Mouse (Mus musculus) heart, embryonic 12.5 days (tissue): Measurements from ENCODE around the gene Polr2e. TPM values are rescaled to one million over a fixed set of nuclear protein-coding genes. Genes with fewer than 3 reads are reported as not detected.

ENCODE experiments used
- ATAC-seq: fragments of 200-750 bp; cut with Nextera tagmentation; 2 replicates; pipeline ENCODE4 v1.8.0; 2017; ENCODE audit warnings: moderate TSS enrichment, moderate library complexity; ENCODE audit not compliant: insufficient number of reproducible peaks, low FRiP score
- H3K27ac ChIP-seq: fragments of 300-500 bp; sonication (generic); 2 replicates; pipeline ENCODE4 v1.5.1; 2016; ENCODE audit warnings: mild to moderate bottlenecking, moderate library complexity; ENCODE audit not compliant: poor library complexity, severe bottlenecking
- H3K27me3 ChIP-seq: fragments of 300-500 bp; sonication (generic); replicated peaks from 2 replicates; pipeline ENCODE4 v1.6.1; 2016; ENCODE audit warnings: mild to moderate bottlenecking, moderate library complexity
- H3K36me3 ChIP-seq: fragments of 300-500 bp; sonication (generic); 2 replicates; pipeline ENCODE4 v1.6.1; 2016; ENCODE audit warnings: mild to moderate bottlenecking, moderate library complexity
- H3K4me1 ChIP-seq: fragments of 300-500 bp; sonication (generic); replicated peaks from 2 replicates; pipeline ENCODE4 v1.6.1; 2016; ENCODE audit warnings: mild to moderate bottlenecking
- H3K4me2 ChIP-seq: fragments of 300-500 bp; sonication (generic); 2 replicates; pipeline ENCODE4 v1.6.1; 2016; ENCODE audit warnings: mild to moderate bottlenecking, moderate library complexity
- H3K4me3 ChIP-seq: fragments of 300-500 bp; sonication (generic); 2 replicates; pipeline ENCODE4 v1.5.1; 2016; ENCODE audit warnings: mild to moderate bottlenecking
- H3K9ac ChIP-seq: fragments of 300-500 bp; sonication (generic); 2 replicates; pipeline ENCODE4 v1.6.1; 2016; ENCODE audit warnings: mild to moderate bottlenecking, moderate library complexity
- H3K9me3 ChIP-seq: fragments of 300-500 bp; sonication (generic); replicated peaks from 2 replicates; pipeline ENCODE4 v1.6.1; 2016; ENCODE audit warnings: mild to moderate bottlenecking, moderate library complexity
- WGBS: fragments of 180-500 bp; shearing (Covaris S2); methylation state at CpG from one replicate; pipeline ENCODE4 v1.1.7; 2016; 5-methylcytosine and 5-hydroxymethylcytosine counted together
- polyA plus RNA-seq: library from polyadenylated mRNA; unstranded; fragments of >200 nt; fragmentation: Nextera tagmentation; extraction: Ambion mirVana; gene quantifications from 2 replicates; pipeline ENCODE4 v1.2.1, GENCODE M21; 2016

The Polr2e gene
- polyA plus RNA-seq, 1 experiment from 2014 or later = 132 TPM

DNA sequence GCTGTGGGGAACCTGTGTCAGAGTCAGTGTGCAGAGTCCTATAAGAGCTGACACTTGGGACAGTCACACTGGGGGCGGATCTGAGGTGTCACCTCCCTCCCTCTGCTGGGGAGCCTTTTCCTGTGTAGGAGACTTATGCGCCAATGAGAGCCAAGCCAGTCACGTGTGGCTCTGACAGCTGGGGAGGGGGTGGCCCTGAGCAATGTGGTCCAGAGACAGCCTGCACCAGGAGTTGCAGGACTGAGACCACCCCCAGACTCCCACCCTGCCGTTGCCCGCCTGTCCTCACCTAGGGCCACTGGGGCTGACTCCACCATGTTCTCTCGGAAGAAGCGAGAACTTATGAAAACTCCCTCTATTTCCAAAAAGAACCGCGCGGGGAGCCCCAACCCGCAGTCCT, 23.1 kb downstream of the Polr2e start, which contains the start of gene Arhgap45:
Gene Arhgap45 (plus strand): TSS at position 143 of the 400 bp plus-strand sequence.
- Histone ChIP-seq H3K4me1 (peaks cover 29% of the 10 kb centered on the region), H3K27me3 (peaks cover 50% of the 10 kb centered on the region), H3K27ac (no peak within 1 kb of the TSS), H3K4me3 (no peak within 1 kb of the TSS), H3K36me3 (peaks cover 9% of the 10 kb centered on the region; the same call in 1 of the 2 replicates), H3K4me2 (peak within 1 kb of the TSS; percentile 25; the same call in 1 of the 2 replicates), H3K9me3 (0 out of 2 replicates have a peak, but pooled peaks cover 3% of the 10 kb centered on the region), H3K9ac (no peak within 1 kb of the TSS; the same call in 1 of the 2 replicates)
- no peak for ATAC-seq
- 56% methylated on average over 11 of the region's 11 CpGs for WGBS

DNA sequence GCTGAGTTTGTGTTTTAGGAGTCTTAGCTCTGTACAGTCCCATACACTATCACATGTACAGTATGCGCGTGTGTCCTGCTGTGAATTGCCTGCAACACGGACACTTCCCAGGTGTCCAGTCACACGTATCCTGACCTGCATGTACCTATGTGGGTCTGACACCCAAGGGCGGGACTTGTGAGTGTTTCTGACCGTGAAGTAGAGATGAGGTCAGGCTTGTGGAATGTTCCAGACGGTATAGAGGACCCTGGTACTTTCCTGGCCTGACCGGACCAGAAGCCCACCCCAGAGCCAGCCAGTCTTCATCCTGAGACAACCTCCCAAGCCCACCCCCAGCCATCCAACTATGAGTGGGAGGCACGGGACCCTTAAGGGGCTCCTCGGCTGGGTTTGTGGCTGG, 24.0 kb downstream of the Polr2e start:
- Histone ChIP-seq H3K27ac (no peak overlapping the region), H3K4me1 (peaks cover 28% of the 10 kb centered on the region), H3K36me3 (peaks cover 18% of the 10 kb centered on the region), H3K9ac (no peak overlapping the region; the same call in 1 of the 2 replicates), H3K4me2 (no peak overlapping the region), H3K9me3 (peaks cover 11% of the 10 kb centered on the region), H3K4me3 (no peak overlapping the region), H3K27me3 (peaks cover 50% of the 10 kb centered on the region)
- no peak for ATAC-seq
- WGBS = 67% methylated on average over 10 of the region's 10 CpGs

DNA sequence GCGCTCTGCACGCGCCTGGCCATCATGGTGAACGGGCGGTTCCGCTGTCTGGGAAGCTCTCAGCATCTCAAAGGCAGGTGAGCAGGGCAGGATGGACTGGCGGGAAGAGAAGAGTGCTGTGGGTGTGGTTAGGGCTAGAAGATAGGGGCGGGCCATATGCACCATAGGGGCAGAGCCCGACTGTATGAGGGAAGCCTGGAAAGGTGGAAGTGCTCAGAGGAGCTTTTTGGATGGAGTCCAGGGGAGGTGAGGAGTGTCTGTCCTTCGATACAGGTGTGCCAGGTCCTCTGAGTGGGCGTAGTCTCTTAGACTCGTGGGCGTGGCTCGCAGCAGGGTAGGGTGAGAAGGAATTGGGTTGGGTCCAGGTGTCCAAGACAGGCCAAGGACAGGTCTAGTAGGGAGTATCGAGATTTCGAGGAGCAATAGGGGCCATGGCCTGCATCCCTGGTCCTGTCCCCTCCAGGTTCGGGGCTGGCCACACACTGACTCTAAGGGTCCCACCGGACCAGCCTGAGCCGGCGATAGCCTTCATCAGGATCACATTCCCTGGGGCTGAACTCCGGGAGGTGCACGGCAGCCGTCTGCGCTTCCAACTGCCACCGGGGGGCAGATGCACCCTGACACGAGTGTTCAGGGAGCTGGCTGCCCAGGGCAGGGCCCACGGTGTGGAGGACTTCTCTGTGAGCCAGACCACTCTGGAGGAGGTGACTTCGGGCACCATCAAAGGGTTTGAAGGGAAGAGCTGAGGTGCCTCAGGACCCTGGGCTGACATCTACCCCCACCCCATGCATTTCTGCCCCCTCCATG, 24.9 kb downstream of the Polr2e start:
- 29% methylated on average over 28 of the region's 28 CpGs for WGBS
- H3K4me1 ChIP-seq = peaks cover 21% of the 10 kb centered on the region
- H3K9me3 ChIP-seq = peaks cover 18% of the 10 kb centered on the region
- peaks cover 27% of the 10 kb centered on the region for H3K36me3 ChIP-seq
- H3K27ac ChIP-seq = no peak overlapping the region
- peaks cover 50% of the 10 kb centered on the region for H3K27me3 ChIP-seq
- ATAC-seq = no peak
- no peak overlapping the region for H3K9ac ChIP-seq
- H3K4me2 ChIP-seq = no peak overlapping the region
- H3K4me3 ChIP-seq = no peak overlapping the region

DNA sequence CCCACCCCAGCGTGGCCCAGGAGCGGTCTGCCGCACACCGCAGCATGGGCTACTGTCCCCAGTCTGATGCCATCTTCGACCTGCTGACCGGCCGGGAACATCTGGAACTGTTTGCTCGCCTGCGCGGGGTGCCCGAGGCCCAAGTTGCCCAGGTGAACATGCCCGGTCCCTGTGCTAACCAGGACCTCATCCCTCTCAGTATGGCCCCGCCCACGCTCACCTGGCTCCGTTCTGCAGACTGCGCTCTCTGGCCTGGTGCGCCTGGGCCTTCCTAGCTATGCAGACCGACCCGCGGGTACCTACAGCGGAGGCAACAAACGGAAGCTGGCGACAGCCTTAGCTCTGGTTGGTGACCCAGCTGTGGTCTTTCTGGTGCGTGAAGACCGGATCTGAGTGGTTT, 26.0 kb downstream of the Polr2e start:
- H3K9ac ChIP-seq = no peak overlapping the region
- ATAC-seq = no peak
- H3K27ac ChIP-seq = no peak overlapping the region
- peaks cover 20% of the 10 kb centered on the region for H3K9me3 ChIP-seq
- peaks cover 10% of the 10 kb centered on the region for H3K4me1 ChIP-seq
- H3K4me2 ChIP-seq = no peak overlapping the region
- H3K4me3 ChIP-seq = no peak overlapping the region
- H3K27me3 ChIP-seq = peaks cover 50% of the 10 kb centered on the region
- WGBS = 37% methylated on average over 25 of the region's 25 CpGs
- H3K36me3 ChIP-seq = peaks cover 35% of the 10 kb centered on the region

DNA sequence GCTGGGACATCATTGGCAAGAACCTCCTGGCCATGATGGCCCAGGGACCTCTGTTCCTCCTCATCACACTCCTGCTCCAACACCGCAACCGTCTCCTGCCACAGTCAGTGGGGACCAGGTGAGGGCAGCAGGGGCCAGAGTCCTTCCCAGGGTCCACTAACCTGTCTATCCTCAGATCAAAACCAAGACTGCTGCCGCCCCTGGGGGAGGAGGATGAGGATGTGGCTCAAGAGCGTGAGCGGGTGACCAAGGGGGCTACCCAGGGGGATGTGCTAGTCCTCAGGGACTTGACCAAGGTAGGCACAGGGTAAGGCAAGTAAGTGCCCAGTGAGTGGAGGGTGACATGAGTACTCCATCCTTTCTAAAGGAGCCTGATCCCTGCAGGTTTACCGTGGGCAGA, 27.9 kb downstream of the Polr2e start:
- WGBS = 82% methylated on average over 6 of the region's 6 CpGs
- Histone ChIP-seq H3K9me3 (peaks cover 20% of the 10 kb centered on the region), H3K36me3 (peaks cover 45% of the 10 kb centered on the region), H3K9ac (no peak overlapping the region), H3K4me2 (no peak overlapping the region), H3K27me3 (peaks cover 45% of the 10 kb centered on the region), H3K4me3 (no peak overlapping the region), H3K4me1 (peaks cover 8% of the 10 kb centered on the region; the same call in 1 of the 2 replicates), H3K27ac (no peak overlapping the region)
- no peak for ATAC-seq

- Histone ChIP-seq H3K36me3 (peaks cover 16% of the 10 kb centered on the region), H3K27me3 (peaks cover 33% of the 10 kb centered on the region), H3K4me2 (no peak overlapping the region), H3K9ac (no peak overlapping the region), H3K4me1 (peaks cover 19% of the 10 kb centered on the region), H3K27ac (no peak overlapping the region), H3K4me3 (no peak overlapping the region), H3K9me3 (no peaks in the 10 kb centered on the region)
- no peak for ATAC-seq
- 82% methylated on average over 8 of the region's 8 CpGs for WGBS
Observed at GRCm38 (mm10) chr10:80004233-80004705, 35.3 kb downstream of the Polr2e start.

GRCm38 (mm10) chr10:80003374-80004232, 36.0 kb downstream of the Polr2e start:
- Histone ChIP-seq H3K27me3 (peaks cover 37% of the 10 kb centered on the region), H3K27ac (no peak overlapping the region), H3K9ac (0 out of 2 replicates have a peak overlapping the region, but pooled peaks have one; percentile 21), H3K4me3 (no peak overlapping the region), H3K4me2 (0 out of 2 replicates have a peak overlapping the region, but pooled peaks have one; percentile 1), H3K9me3 (no peaks in the 10 kb centered on the region), H3K4me1 (peaks cover 19% of the 10 kb centered on the region), H3K36me3 (peaks cover 10% of the 10 kb centered on the region)
- ATAC-seq = 0 out of 2 replicates have a peak, but pooled peaks have one; percentile 15
- WGBS = 52% methylated on average over 9 of the region's 9 CpGs

DNA sequence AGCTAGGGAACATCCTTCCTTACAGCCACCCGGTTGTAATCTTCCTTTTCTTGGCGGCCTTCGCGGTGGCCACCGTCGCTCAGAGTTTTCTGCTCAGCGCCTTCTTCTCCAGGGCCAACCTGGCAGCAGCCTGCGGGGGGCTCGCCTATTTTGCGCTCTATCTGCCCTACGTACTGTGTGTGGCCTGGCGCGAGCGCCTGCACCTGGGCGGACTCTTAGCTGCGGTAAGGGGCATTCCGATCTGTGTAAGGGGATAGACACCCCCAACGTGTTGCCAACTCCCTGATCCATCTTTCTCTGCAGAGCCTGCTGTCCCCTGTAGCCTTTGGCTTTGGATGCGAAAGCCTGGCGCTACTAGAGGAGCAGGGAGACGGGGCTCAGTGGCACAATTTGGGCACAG, 36.8 kb downstream of the Polr2e start:
- no peak for ATAC-seq
- peaks cover 3% of the 10 kb centered on the region; the same call in 1 of the 2 replicates for H3K36me3 ChIP-seq
- H3K27me3 ChIP-seq = peaks cover 43% of the 10 kb centered on the region
- H3K4me1 ChIP-seq = peaks cover 25% of the 10 kb centered on the region
- H3K9me3 ChIP-seq = no peaks in the 10 kb centered on the region
- peak overlapping the region; percentile 1; the same call in 1 of the 2 replicates for H3K4me2 ChIP-seq
- 0 out of 2 replicates have a peak overlapping the region, but pooled peaks have one; percentile 21 for H3K9ac ChIP-seq
- 0 out of 2 replicates have a peak overlapping the region, but pooled peaks have one; percentile 0 for H3K4me3 ChIP-seq
- no peak overlapping the region for H3K27ac ChIP-seq
- 25% methylated on average over 21 of the region's 21 CpGs for WGBS

GRCm38 (mm10) chr10:80001945-80002344, 37.6 kb downstream of the Polr2e start:
- Histone ChIP-seq H3K9me3 (no peaks in the 10 kb centered on the region), H3K27me3 (peaks cover 43% of the 10 kb centered on the region), H3K27ac (no peak overlapping the region), H3K4me3 (no peak overlapping the region), H3K4me2 (no peak overlapping the region), H3K36me3 (peaks cover under 1% of the 10 kb centered on the region; the same call in 1 of the 2 replicates), H3K4me1 (peaks cover 34% of the 10 kb centered on the region), H3K9ac (no peak overlapping the region)
- ATAC-seq = no peak
- 75% methylated on average over 9 of the region's 9 CpGs for WGBS

- Histone ChIP-seq H3K4me3 (peak overlapping the region; percentile 61), H3K27ac (no peak overlapping the region), H3K9me3 (no peaks in the 10 kb centered on the region), H3K36me3 (peaks cover 27% of the 10 kb centered on the region), H3K27me3 (peaks cover 35% of the 10 kb centered on the region), H3K4me1 (peaks cover 27% of the 10 kb centered on the region), H3K9ac (peak overlapping the region; percentile 2; the same call in 1 of the 2 replicates), H3K4me2 (peak overlapping the region; percentile 93)
- 8% methylated on average over 15 of the region's 15 CpGs for WGBS
- no peak for ATAC-seq
Observed at GRCm38 (mm10) chr10:79997819-79998218, 41.8 kb downstream of the Polr2e start.
